Mouse (Mus musculus) small intestine, adult 2 months (tissue): Measurements from ENCODE around the gene Sept9.

Source experiments
- CTCF ChIP-seq: fragments of 200-500 bp; IDR thresholded peaks from 2 replicates; pipeline ENCODE4 v1.5.1; 2012; ENCODE audit warnings: low read depth, mild to moderate bottlenecking, control low read depth, inconsistent platforms, low read length, moderate library complexity, mixed read lengths; ENCODE audit not compliant: insufficient replicate concordance, insufficient read length; ENCODE audit errors: extremely low read depth
- POLR2A ChIP-seq: fragments of 200-500 bp; IDR thresholded peaks from 2 replicates; pipeline ENCODE4 v1.6.1; 2012; ENCODE audit warnings: low read depth, mild to moderate bottlenecking, control low read depth, inconsistent platforms, low read length, moderate library complexity

- TF ChIP-seq POLR2A, result no peak
- TF ChIP-seq CTCF, result peak; percentile 35; the same call in 1 of the 2 replicates
Observed at GRCm38 (mm10) chr11:117154088-117154815, 45.2 kb upstream of the Sept9 start.
